Mouse (Mus musculus): ENCODE measurements at regions not wholly inside any gene's neighbourhood (a gene's known extent, or its start where the extent isn't known, plus 50 kb on each side); places are given as distances from the start of the nearest gene placed in this dataset.

- Histone ChIP-seq H3K27me3 (ENCODE audit: control insufficient read depth, insufficient read depth, low read length) (no peaks in the 10 kb centered on the region), H3K9ac (ENCODE audit: low read length) (no peak overlapping the region), H3K36me3 (ENCODE audit: control insufficient read depth, insufficient read depth, low read length) (no peaks in the 10 kb centered on the region), H3K27ac (replicated peaks) (no peak overlapping the region), H3K4me2 (replicated peaks; ENCODE audit: low read depth) (no peak overlapping the region), H3K4me3 (ENCODE audit: low read depth, low read length) (no peak overlapping the region), H3K4me1 (replicated peaks; ENCODE audit: control insufficient read depth, insufficient read depth) (no peaks in the 10 kb centered on the region), H3K9me3 (ENCODE audit: control insufficient read depth, low read length) (no peaks in the 10 kb centered on the region)
- DNase-seq (ENCODE audit: low spot score): no peak
- no peak for ATAC-seq (ENCODE audit: low FRiP score, low TSS enrichment)
- TF ChIP-seq EP300 (optimal IDR thresholded peaks at IDR 0.05) (no peak), CTCF (IDR thresholded peaks at IDR 0.05; ENCODE audit: low read depth) (no peak)
- WGBS: 69% methylated on average over 8 of the region's 8 CpGs
These were observed 237.8 kb upstream of the Tle4 start for GRCm38 (mm10) chr19:14835629-14836028.

GRCm38 (mm10) chr19:14816354-14816753 lies 218.5 kb upstream of the Tle4 start:
- no peak for ATAC-seq (ENCODE audit: low FRiP score, low TSS enrichment)
- H3K27ac ChIP-seq (replicated peaks): no peak overlapping the region
- TF ChIP-seq CTCF (IDR thresholded peaks at IDR 0.05; ENCODE audit: low read depth) (no peak), EP300 (optimal IDR thresholded peaks at IDR 0.05) (no peak)

GRCm38 (mm10) chr19:14806787-14807186 lies 208.9 kb upstream of the Tle4 start:
- no peak overlapping the region for H3K4me2 ChIP-seq (replicated peaks; ENCODE audit: low read depth)
- WGBS: 68% methylated on average over 6 of the region's 6 CpGs
- ATAC-seq (ENCODE audit: low FRiP score, low TSS enrichment): no peak
- TF ChIP-seq EP300 (optimal IDR thresholded peaks at IDR 0.05) (no peak), CTCF (IDR thresholded peaks at IDR 0.05; ENCODE audit: low read depth) (no peak)
- no peak overlapping the region for H3K27ac ChIP-seq (replicated peaks)
- no peaks in the 10 kb centered on the region for H3K36me3 ChIP-seq (ENCODE audit: control insufficient read depth, insufficient read depth, low read length)
- no peaks in the 10 kb centered on the region for H3K4me1 ChIP-seq (replicated peaks; ENCODE audit: control insufficient read depth, insufficient read depth)
- no peak for DNase-seq (ENCODE audit: low spot score)
- no peaks in the 10 kb centered on the region for H3K27me3 ChIP-seq (ENCODE audit: control insufficient read depth, insufficient read depth, low read length)
- H3K9me3 ChIP-seq (ENCODE audit: control insufficient read depth, low read length): no peaks in the 10 kb centered on the region
- H3K4me3 ChIP-seq (ENCODE audit: low read depth, low read length): no peak overlapping the region
- H3K9ac ChIP-seq (ENCODE audit: low read length): no peak overlapping the region

More at GRCm38 (mm10) chr19:14816354-14816753, 218.5 kb upstream of the Tle4 start:
- Histone ChIP-seq H3K4me3 (ENCODE audit: low read depth, low read length) (no peak overlapping the region), H3K9ac (ENCODE audit: low read length) (no peak overlapping the region), H3K36me3 (ENCODE audit: control insufficient read depth, insufficient read depth, low read length) (no peaks in the 10 kb centered on the region), H3K9me3 (ENCODE audit: control insufficient read depth, low read length) (no peaks in the 10 kb centered on the region), H3K4me1 (replicated peaks; ENCODE audit: control insufficient read depth, insufficient read depth) (no peaks in the 10 kb centered on the region), H3K27me3 (ENCODE audit: control insufficient read depth, insufficient read depth, low read length) (no peaks in the 10 kb centered on the region), H3K4me2 (replicated peaks; ENCODE audit: low read depth) (no peak overlapping the region)
- 67% methylated on average over 3 of the region's 3 CpGs for WGBS
- DNase-seq (ENCODE audit: low spot score): no peak

- Histone ChIP-seq H3K9ac (ENCODE audit: low read length) (no peak overlapping the region), H3K9me3 (ENCODE audit: control insufficient read depth, low read length) (no peaks in the 10 kb centered on the region), H3K4me2 (replicated peaks; ENCODE audit: low read depth) (no peak overlapping the region), H3K4me3 (ENCODE audit: low read depth, low read length) (no peak overlapping the region), H3K4me1 (replicated peaks; ENCODE audit: control insufficient read depth, insufficient read depth) (no peaks in the 10 kb centered on the region), H3K36me3 (ENCODE audit: control insufficient read depth, insufficient read depth, low read length) (no peaks in the 10 kb centered on the region), H3K27ac (replicated peaks) (no peak overlapping the region), H3K27me3 (ENCODE audit: control insufficient read depth, insufficient read depth, low read length) (no peaks in the 10 kb centered on the region)
- 20% methylated on average over 5 of the region's 5 CpGs for WGBS
- TF ChIP-seq CTCF (IDR thresholded peaks at IDR 0.05; ENCODE audit: low read depth): no peak
- TF ChIP-seq EP300 (optimal IDR thresholded peaks at IDR 0.05): no peak
- no peak for DNase-seq (ENCODE audit: low spot score)
- ATAC-seq (ENCODE audit: low FRiP score, low TSS enrichment): no peak
These were observed 205.2 kb upstream of the Tle4 start for GRCm38 (mm10) chr19:14802909-14803650.

GRCm38 (mm10) chr19:14801669-14802068 lies 203.8 kb upstream of the Tle4 start:
- Histone ChIP-seq H3K36me3 (ENCODE audit: control insufficient read depth, insufficient read depth, low read length) (no peaks in the 10 kb centered on the region), H3K27ac (replicated peaks) (no peak overlapping the region), H3K4me2 (replicated peaks; ENCODE audit: low read depth) (no peak overlapping the region), H3K27me3 (ENCODE audit: control insufficient read depth, insufficient read depth, low read length) (no peaks in the 10 kb centered on the region), H3K9me3 (ENCODE audit: control insufficient read depth, low read length) (no peaks in the 10 kb centered on the region), H3K9ac (ENCODE audit: low read length) (no peak overlapping the region), H3K4me3 (ENCODE audit: low read depth, low read length) (no peak overlapping the region), H3K4me1 (replicated peaks; ENCODE audit: control insufficient read depth, insufficient read depth) (no peaks in the 10 kb centered on the region)
- TF ChIP-seq CTCF (IDR thresholded peaks at IDR 0.05; ENCODE audit: low read depth): no peak
- no peak for TF ChIP-seq EP300 (optimal IDR thresholded peaks at IDR 0.05)
- WGBS: 83% methylated on average over 8 of the region's 8 CpGs
- ATAC-seq (ENCODE audit: low FRiP score, low TSS enrichment) (no peak), DNase-seq (ENCODE audit: low spot score) (no peak)

- Histone ChIP-seq H3K27me3 (ENCODE audit: control insufficient read depth, insufficient read depth, low read length) (no peaks in the 10 kb centered on the region), H3K4me1 (replicated peaks; ENCODE audit: control insufficient read depth, insufficient read depth) (no peaks in the 10 kb centered on the region), H3K4me2 (replicated peaks; ENCODE audit: low read depth) (no peak overlapping the region), H3K4me3 (ENCODE audit: low read depth, low read length) (no peak overlapping the region), H3K9ac (ENCODE audit: low read length) (no peak overlapping the region), H3K27ac (replicated peaks) (no peak overlapping the region), H3K36me3 (ENCODE audit: control insufficient read depth, insufficient read depth, low read length) (no peaks in the 10 kb centered on the region), H3K9me3 (ENCODE audit: control insufficient read depth, low read length) (no peaks in the 10 kb centered on the region)
- no peak for DNase-seq (ENCODE audit: low spot score)
- no peak for TF ChIP-seq EP300 (optimal IDR thresholded peaks at IDR 0.05)
- no peak for TF ChIP-seq CTCF (IDR thresholded peaks at IDR 0.05; ENCODE audit: low read depth)
- no peak for ATAC-seq (ENCODE audit: low FRiP score, low TSS enrichment)
- 46% methylated on average over 6 of the region's 6 CpGs for whole genome bisulfite sequencing
These were observed 201.2 kb upstream of the Tle4 start for GRCm38 (mm10) chr19:14799002-14799401.

Measured in stomach, postnatal 0 days (tissue).